Mouse (Mus musculus): ENCODE measurements around the gene Neurl3. TPM values are rescaled to one million over a fixed set of nuclear protein-coding genes. Genes with fewer than 3 reads are reported as not detected.

The Neurl3 gene
- 1.6 and 2.3 TPM in 2 replicates for polyA plus RNA-seq (2016; fragmentation: Nextera tagmentation; extraction: Ambion mirVana)

DNA sequence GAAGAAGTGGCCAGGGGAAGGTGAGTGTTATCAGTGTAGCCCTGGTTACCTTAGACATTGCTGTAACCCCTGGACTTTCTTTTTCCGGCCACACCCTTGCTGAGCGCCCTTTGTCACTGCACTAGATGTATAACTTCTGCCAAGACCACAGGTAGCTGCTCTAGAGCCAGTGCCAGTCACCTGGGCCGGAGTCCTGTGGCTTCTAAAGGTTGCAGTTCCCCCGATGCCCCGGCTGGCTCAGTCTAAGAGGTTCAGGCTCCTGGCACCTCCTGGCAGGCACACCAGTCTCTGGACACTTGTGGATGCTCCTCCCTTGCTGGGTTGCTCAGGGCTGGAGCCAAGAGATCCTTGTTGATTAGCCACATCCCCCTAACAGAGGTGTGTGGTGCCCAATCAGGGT is at the start of gene Neurl3:
Gene Neurl3, minus strand, starts transcription at position 225 of the 400 bp plus-strand sequence.
- no peak for DNase-seq (ENCODE audit: low spot score)
- H3K4me3 ChIP-seq, result peak within 1 kb of the TSS; percentile 24; the same call in 1 of the 2 replicates
- peak within 1 kb of the TSS; percentile 78 for H3K27ac ChIP-seq
- no peaks in the 10 kb centered on the region for H3K9me3 ChIP-seq
- peaks cover 19% of the 10 kb centered on the region for H3K27me3 ChIP-seq (ENCODE audit: insufficient read depth, poor library complexity, severe bottlenecking)
- peaks cover 54% of the 10 kb centered on the region for H3K4me1 ChIP-seq
- WGBS, result 86% methylated on average over 5 of the region's 5 CpGs
- no peaks in the 10 kb centered on the region for H3K36me3 ChIP-seq

DNA sequence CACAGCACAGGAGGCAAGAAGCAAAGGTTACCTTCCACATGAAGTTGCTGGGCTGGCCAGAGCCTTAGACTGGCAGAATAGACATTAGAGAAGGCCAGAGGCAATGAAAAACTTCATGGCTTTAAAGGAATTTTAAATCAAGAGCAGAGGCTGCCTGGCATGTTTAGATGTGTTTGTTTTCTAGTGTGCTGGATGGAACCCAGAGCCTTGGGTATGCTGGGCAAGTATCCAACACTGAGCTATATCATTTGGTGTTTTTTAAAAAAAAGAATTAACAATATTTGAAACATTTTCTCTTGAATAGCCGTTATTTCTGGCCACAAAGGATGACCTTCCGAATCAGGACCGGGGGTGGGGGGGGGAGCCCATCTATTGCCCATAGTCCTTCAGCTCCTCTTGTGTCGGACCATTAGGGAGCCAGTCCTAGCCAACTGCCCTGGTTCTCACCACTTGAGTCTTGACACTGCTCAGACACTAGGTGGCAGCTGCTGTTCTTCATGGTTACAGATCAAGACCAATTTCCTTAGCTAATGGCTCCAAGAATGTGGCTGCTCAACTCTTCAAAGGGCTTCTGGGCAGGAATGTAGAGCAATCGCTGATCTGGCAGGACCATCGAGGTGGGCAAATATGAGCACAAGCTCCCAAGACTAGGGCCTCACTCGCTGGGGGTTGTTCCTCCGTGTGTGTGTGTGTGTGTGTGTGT is 49.4 kb upstream of the Neurl3 start:
- H3K4me3 ChIP-seq, result no peak overlapping the region
- no peak overlapping the region for H3K27ac ChIP-seq
- WGBS, result 50% methylated on average over 8 of the region's 8 CpGs
- peak; percentile 82 for DNase-seq (ENCODE audit: low spot score)
- no peaks in the 10 kb centered on the region for H3K9me3 ChIP-seq
- H3K4me1 ChIP-seq, result peaks cover 21% of the 10 kb centered on the region
- H3K36me3 ChIP-seq, result peaks cover 19% of the 10 kb centered on the region
- H3K27me3 ChIP-seq (ENCODE audit: insufficient read depth, poor library complexity, severe bottlenecking), result no peaks in the 10 kb centered on the region

DNA sequence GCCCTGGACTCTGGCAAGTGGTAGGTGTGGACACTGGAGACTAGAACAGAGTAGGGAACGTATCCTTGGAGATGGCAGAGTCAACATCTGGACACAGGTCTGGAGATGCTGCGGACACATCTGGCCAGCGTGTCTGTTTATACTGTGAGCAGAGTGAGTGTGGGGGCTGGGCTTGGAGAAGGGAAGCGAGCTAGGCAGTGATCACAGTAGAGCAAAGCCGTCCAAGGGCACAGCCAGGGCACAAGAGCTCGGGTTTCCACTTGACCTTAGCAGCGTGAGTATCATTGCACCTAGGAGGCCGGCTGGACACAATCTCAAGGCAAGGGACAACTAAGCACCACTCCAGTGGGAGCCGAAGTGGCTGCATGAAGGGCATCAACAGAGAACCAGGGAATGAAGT is 48.6 kb upstream of the Neurl3 start:
- Histone ChIP-seq H3K9me3 (no peaks in the 10 kb centered on the region), H3K27ac (no peak overlapping the region), H3K4me1 (peaks cover 21% of the 10 kb centered on the region), H3K36me3 (peaks cover 20% of the 10 kb centered on the region), H3K27me3 (ENCODE audit: insufficient read depth, poor library complexity, severe bottlenecking) (no peaks in the 10 kb centered on the region), H3K4me3 (no peak overlapping the region)
- 54% methylated on average over 9 of the region's 9 CpGs for WGBS
- no peak for DNase-seq (ENCODE audit: low spot score)

DNA sequence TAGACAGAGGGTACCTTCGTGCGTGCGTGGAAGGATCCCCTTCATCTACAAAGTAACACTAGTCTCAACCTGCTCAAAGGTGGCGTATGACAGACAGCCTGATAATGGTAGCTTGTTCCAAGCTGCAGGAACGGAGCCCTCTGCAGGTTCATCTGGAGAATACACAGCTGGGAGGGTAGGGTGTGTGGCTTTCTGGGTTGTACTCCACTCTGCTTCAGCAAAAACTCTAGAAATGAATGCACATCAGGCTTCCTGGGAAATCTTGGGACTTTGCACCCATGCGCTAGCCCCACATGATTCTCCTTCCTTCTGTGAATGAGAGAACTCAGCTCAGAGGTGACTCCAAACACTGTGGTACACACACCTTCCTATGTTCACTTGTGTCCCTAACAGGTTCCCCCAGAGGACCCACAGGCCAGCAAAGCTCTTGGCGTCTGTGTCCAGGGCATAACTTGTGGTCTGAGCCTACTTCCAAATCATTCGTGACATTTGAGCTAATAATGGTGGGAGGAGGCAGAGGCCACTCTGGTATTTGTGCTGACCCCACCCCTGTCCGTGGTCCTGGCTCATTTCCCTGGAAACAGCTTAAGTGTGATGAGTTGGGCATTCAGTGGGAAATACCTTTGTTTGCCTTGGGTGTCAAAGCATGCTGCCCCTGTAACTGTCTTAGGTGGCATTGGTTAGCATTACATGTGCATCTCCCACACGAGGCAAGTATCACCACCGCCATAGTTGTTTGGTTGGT is 47.5 kb upstream of the Neurl3 start:
- Histone ChIP-seq H3K36me3 (peaks cover 18% of the 10 kb centered on the region), H3K27ac (no peak overlapping the region), H3K4me3 (no peak overlapping the region)

DNA sequence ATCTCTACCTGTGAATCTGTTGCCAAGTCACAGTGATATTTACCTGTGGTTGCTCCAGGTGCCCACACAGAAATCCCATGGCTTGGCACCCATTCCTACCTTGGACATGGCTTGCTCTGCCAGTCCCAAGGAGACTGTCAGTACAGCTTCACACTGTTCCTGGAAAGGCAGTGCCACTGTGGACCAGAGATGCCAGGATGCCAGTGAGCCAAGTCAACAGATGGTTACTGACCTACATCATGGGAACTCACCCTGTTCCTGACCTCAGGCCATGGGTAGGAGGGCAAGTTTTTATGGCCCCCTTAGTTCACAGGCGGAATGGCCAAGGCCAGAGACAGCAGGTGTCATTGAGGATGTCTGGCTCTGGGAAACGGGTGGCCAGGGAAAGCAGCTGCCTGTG is 46.7 kb upstream of the Neurl3 start:
- Histone ChIP-seq H3K9me3 (no peaks in the 10 kb centered on the region), H3K4me1 (peaks cover 21% of the 10 kb centered on the region), H3K4me3 (no peak overlapping the region), H3K36me3 (peaks cover 18% of the 10 kb centered on the region), H3K27ac (no peak overlapping the region), H3K27me3 (ENCODE audit: insufficient read depth, poor library complexity, severe bottlenecking) (no peaks in the 10 kb centered on the region)
- WGBS, result 69% methylated on average over 2 of the region's 2 CpGs
- no peak for DNase-seq (ENCODE audit: low spot score)

More for the DNA sequence above, 47.5 kb upstream of the Neurl3 start:
- DNase-seq (ENCODE audit: low spot score), result no peak
- WGBS, result 64% methylated on average over 11 of the region's 11 CpGs
- Histone ChIP-seq H3K9me3 (no peaks in the 10 kb centered on the region), H3K27me3 (ENCODE audit: insufficient read depth, poor library complexity, severe bottlenecking) (no peaks in the 10 kb centered on the region), H3K4me1 (peaks cover 21% of the 10 kb centered on the region)

DNA sequence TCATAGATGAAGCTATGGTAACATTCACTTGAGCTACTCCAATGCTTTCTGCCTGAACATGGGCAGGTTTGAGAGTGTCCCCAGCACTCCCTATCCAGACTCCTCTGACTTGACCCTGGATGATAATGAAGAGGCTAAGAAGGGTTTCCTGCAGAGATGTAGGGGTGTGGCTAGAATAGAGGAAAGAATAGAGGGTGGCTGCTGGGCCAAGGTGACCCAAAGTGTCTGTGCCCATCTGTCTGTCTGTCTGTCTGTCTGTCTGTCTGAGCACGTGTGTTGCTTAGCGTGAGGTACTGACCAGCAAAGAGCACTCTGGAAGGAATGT is 41.3 kb upstream of the Neurl3 start:
- H3K4me1 ChIP-seq, result 0 out of 2 replicates have a peak, but pooled peaks cover 5% of the 10 kb centered on the region
- no peak overlapping the region for H3K27ac ChIP-seq
- no peak for DNase-seq (ENCODE audit: low spot score)
- no peaks in the 10 kb centered on the region for H3K9me3 ChIP-seq
- 84% methylated on average over 2 of the region's 2 CpGs for WGBS
- no peaks in the 10 kb centered on the region for H3K27me3 ChIP-seq (ENCODE audit: insufficient read depth, poor library complexity, severe bottlenecking)
- H3K4me3 ChIP-seq, result no peak overlapping the region
- H3K36me3 ChIP-seq, result peaks cover 14% of the 10 kb centered on the region

- H3K4me3 ChIP-seq, result no peak overlapping the region
- peaks cover 3% of the 10 kb centered on the region; the same call in 1 of the 2 replicates for H3K27me3 ChIP-seq (ENCODE audit: insufficient read depth, poor library complexity, severe bottlenecking)
- H3K36me3 ChIP-seq, result peaks cover 12% of the 10 kb centered on the region
- 0 out of 2 replicates have a peak, but pooled peaks cover 5% of the 10 kb centered on the region for H3K4me1 ChIP-seq
- WGBS, result 79% methylated on average over 11 of the region's 11 CpGs
- no peaks in the 10 kb centered on the region for H3K9me3 ChIP-seq
- no peak overlapping the region for H3K27ac ChIP-seq
- no peak for DNase-seq (ENCODE audit: low spot score)
These were observed 40.7 kb upstream of the Neurl3 start for GRCm38 (mm10) chr1:36314959-36315775.

DNA sequence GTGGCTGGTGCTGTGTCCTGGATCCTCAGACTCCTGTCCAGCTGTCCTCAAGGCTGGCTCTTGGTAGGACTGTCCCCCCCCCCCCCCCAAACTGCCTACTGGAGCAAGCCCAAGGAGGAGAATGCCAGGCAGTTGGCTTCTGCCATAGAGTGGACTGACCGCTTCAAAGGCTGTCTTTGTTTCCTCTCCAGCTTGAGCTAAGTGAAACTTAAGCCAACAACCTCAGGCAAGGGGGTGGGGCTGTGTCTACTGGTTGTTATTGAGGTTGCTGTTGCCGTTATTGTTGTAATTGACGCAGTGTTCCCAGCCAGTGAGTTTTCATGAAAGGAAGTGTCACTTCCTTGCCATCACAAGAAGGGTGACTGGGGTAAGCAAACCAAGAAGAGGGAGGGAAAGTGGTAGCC is 35.0 kb upstream of the Neurl3 start:
- 42% methylated on average over 3 of the region's 3 CpGs for WGBS
- Histone ChIP-seq H3K4me1 (peaks cover 20% of the 10 kb centered on the region), H3K36me3 (no peaks in the 10 kb centered on the region; the same call in 1 of the 2 replicates), H3K9me3 (no peaks in the 10 kb centered on the region), H3K27me3 (ENCODE audit: insufficient read depth, poor library complexity, severe bottlenecking) (peaks cover 26% of the 10 kb centered on the region), H3K4me3 (peak overlapping the region; percentile 22; the same call in 1 of the 2 replicates), H3K27ac (no peak overlapping the region)
- DNase-seq (ENCODE audit: low spot score), result no peak

DNA sequence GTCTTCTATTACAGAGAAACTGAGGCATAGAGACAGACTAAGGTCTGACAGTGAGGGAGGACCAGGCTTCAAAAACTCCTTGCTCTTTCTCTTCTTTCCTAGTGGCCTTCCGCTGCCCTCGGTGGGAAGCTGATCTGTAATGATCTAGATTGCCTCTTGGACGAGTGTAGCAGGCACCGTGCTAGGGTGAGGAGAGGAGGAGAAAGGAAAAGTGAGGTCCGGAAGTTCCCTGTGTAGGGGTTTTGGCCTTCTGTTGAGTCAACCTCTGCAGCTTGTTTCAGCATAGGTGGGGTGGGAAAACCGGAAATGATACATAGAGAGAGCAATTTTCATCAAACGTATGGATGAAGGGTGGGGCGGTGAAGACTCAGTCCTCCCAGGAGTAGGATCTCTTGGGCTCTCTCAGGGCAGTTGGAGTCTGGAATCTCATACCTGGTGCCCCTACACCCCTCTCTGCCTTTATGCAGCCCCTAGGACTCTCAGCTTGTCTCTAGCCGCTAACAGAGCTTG is 34.5 kb upstream of the Neurl3 start:
- Histone ChIP-seq H3K27ac (no peak overlapping the region), H3K9me3 (no peaks in the 10 kb centered on the region), H3K27me3 (ENCODE audit: insufficient read depth, poor library complexity, severe bottlenecking) (peaks cover 28% of the 10 kb centered on the region), H3K36me3 (no peaks in the 10 kb centered on the region; the same call in 1 of the 2 replicates), H3K4me3 (peak overlapping the region; percentile 75; the same call in 1 of the 2 replicates), H3K4me1 (peaks cover 21% of the 10 kb centered on the region)
- WGBS, result 54% methylated on average over 9 of the region's 9 CpGs
- DNase-seq (ENCODE audit: low spot score), result no peak

GRCm38 (mm10) chr1:36308451-36308901 is 34.0 kb upstream of the Neurl3 start:
- Histone ChIP-seq H3K4me3 (peak overlapping the region; percentile 75), H3K27ac (peak overlapping the region; percentile 81), H3K36me3 (no peaks in the 10 kb centered on the region; the same call in 1 of the 2 replicates), H3K27me3 (ENCODE audit: insufficient read depth, poor library complexity, severe bottlenecking) (peaks cover 28% of the 10 kb centered on the region), H3K9me3 (no peaks in the 10 kb centered on the region), H3K4me1 (peaks cover 24% of the 10 kb centered on the region)
- WGBS, result 8% methylated on average over 12 of the region's 12 CpGs
- DNase-seq (ENCODE audit: low spot score), result no peak

GRCm38 (mm10) chr1:36307495-36308280 is 33.2 kb upstream of the Neurl3 start, which contains the start of gene Arid5a:
Arid5a (plus strand) TSS chr1:36307733.
- 1% methylated on average over 65 of the region's 65 CpGs for WGBS
- H3K9me3 ChIP-seq, result no peaks in the 10 kb centered on the region

GRCm38 (mm10) chr1:36307121-36307494 is 32.6 kb upstream of the Neurl3 start:
- Histone ChIP-seq H3K27ac (no peak overlapping the region), H3K9me3 (no peaks in the 10 kb centered on the region), H3K4me1 (peaks cover 31% of the 10 kb centered on the region), H3K4me3 (peak overlapping the region; percentile 75; the same call in 1 of the 2 replicates), H3K36me3 (no peaks in the 10 kb centered on the region; the same call in 1 of the 2 replicates), H3K27me3 (ENCODE audit: insufficient read depth, poor library complexity, severe bottlenecking) (peaks cover 41% of the 10 kb centered on the region)
- no peak for DNase-seq (ENCODE audit: low spot score)
- WGBS, result 63% methylated on average over 7 of the region's 7 CpGs

More at GRCm38 (mm10) chr1:36307495-36308280, 33.2 kb upstream of the Neurl3 start, which contains the start of gene Arid5a:
- peak within 1 kb of the TSS; percentile 81 for H3K27ac ChIP-seq
- H3K4me1 ChIP-seq, result peaks cover 31% of the 10 kb centered on the region
- peak; percentile 95 for DNase-seq (ENCODE audit: low spot score)
- peak within 1 kb of the TSS; percentile 75 for H3K4me3 ChIP-seq
- peaks cover 35% of the 10 kb centered on the region for H3K27me3 ChIP-seq (ENCODE audit: insufficient read depth, poor library complexity, severe bottlenecking)
- H3K36me3 ChIP-seq, result no peaks in the 10 kb centered on the region; the same call in 1 of the 2 replicates
